Mouse (Mus musculus): ENCODE measurements at regions not wholly inside any gene's neighbourhood (a gene's known extent, or its start where the extent isn't known, plus 50 kb on each side); places are given as distances from the start of the nearest gene placed in this dataset.

GRCm38 (mm10) chr2:148510008-148510681 lies 66.8 kb upstream of the Cd93 start:
- no peak for ATAC-seq (replicated peaks; ENCODE audit: poor library complexity)

DNA sequence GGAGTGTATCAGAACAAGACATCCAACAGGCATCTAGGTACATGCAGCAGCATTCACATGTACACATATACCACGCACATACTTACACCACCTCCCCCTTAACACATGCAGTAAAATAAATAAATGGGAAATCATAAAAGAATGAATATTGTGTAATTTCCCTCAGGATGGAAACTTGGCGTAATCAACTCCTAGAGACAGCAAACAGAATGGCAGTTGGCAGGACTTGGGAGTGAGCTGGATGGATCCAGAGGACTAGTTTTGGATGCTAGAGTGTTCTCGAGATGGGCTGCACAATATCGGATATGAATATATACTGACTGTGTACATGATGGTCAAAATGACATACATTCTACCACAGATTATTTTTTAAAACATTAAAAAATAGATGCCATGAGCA lies 66.0 kb upstream of the Cd93 start:
- no peak for ATAC-seq (replicated peaks; ENCODE audit: poor library complexity)

DNA sequence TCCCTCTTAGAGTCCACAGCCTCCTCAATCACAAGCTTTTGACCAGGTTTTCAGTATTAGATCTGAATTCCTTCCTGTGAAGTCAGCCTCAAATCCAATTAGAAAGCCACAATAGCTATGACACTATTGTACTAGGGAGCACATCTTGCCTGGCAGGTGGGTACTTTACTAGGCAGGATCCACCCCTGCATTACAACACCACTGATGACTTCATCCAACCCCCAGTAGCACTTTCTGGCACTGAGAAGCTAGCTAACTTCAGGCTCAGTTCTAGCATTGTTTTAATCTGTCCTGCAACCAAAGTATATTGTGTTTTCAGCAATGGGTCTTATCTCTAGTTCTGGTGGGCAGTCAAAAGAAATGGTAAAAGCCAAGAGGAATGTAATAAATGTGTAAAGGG lies 64.2 kb upstream of the Cd93 start:
- 0 out of 2 replicates have a peak, but pooled peaks have one; percentile 39 for ATAC-seq (replicated peaks; ENCODE audit: poor library complexity)

- ATAC-seq (replicated peaks; ENCODE audit: poor library complexity): no peak
These were observed 63.6 kb upstream of the Cd93 start for GRCm38 (mm10) chr2:148506966-148507365.

GRCm38 (mm10) chr2:148505651-148506050 lies 62.3 kb upstream of the Cd93 start:
- ATAC-seq (replicated peaks; ENCODE audit: poor library complexity): 0 out of 2 replicates have a peak, but pooled peaks have one; percentile 27

- no peak for ATAC-seq (replicated peaks; ENCODE audit: poor library complexity)
These were observed 59.9 kb upstream of the Cd93 start for GRCm38 (mm10) chr2:148503143-148503854.

DNA sequence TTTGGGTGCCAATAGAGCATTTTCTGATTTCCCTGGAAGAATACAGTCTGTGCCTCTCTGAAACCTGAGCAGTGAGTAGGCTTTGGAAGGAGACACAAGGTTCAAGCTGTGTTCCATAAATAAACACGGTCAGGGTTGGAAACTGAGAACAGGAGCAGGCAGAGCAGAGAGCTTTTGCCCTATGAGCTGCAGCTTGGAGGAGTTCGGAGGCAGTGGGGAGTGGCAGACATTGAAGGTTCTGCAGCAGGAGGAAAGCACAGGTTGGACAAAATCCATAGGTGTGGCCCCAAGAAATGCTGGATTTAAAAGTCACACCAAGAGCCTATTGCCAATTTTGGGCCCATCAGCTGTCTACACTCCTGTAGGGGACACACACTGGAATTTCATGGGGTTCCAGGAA lies 59.0 kb upstream of the Cd93 start:
- no peak for ATAC-seq (replicated peaks; ENCODE audit: poor library complexity)

GRCm38 (mm10) chr2:148500235-148500936 lies 57.0 kb upstream of the Cd93 start:
- ATAC-seq (replicated peaks; ENCODE audit: poor library complexity): peak; percentile 66

DNA sequence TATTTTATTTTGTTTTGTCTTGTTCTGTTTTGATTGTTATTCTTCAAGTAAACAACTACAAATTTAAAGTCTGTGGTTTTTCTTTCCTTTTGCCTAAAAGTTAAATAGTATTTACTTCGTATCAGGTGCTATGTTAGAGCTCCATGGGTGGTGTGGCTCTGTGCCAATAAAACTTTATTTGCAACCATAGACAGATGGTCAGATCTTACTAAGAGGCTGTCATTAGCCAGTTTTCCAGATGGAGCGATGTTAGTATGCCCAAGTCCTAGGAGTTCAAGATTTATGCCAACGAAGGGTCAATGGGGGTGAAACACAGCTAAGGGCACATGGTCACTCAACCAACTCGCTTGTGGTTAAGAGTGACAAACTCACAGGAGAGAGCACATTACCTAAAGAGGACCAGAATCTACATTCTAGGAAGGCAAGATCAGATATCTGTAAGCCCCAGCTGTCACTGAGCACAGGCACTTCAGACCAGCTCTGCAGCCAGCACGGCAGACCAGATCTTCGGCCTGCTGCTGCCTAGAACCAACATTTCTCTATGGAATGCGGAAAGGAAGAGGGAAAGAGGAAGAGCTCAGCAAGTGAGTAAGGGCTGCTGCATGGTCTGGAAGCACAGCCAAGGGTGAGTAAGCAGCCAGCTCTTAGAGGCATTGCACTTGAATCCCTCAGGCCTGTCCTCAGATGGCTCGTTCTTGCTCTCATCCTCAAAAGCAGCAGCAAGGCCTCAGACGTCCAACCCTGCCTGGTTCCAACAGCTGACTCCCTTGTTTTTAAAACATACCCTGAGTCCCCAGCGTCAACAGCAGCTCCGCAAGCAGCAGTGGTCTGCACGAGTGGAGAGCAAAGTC lies 54.3 kb upstream of the Cd93 start:
- ATAC-seq (replicated peaks; ENCODE audit: poor library complexity): peak; percentile 10; the same call in 1 of the 2 replicates

DNA sequence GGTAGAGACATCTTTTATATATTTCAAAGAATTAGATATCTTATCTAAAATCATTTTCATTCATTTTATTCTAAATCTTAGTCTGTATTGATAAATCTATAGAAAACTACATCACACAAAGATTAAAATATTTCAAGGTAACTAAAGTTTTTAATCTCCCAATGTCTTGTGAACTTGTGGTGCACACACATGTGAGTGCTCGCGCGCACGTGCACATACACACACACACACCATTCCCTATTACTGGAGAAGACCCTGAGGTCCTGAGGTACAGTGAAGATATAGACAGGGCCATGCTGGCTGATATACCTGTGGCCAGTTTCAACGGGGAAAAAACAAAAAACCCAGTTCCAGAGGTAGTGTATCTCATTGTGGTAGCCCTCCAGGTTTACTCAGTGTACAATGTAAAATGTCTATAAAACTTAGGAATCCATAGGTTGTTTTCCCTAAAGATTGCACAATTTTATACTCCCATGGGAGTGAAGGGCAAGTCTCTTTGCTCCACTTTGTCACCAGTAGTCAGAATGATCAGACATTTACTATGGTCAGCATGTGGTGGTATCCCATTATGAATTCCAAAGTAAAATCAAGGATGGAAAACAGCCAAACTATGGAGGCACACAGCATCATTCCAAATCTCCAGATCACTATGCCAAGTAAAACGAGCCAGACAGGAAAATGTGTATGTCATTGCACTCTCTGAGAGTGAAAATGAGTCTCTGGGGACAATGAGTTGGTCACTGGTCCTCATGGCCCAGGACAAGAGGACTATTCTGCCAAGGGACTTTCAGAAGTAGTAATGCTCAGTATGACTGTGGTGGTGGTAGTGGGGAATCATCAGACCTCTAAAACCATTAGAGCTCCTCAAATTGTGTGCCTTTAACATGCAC lies 53.0 kb upstream of the Cd93 start:
- no peak for ATAC-seq (replicated peaks; ENCODE audit: poor library complexity)

GRCm38 (mm10) chr2:148495485-148495884 lies 52.1 kb upstream of the Cd93 start:
- ATAC-seq (replicated peaks; ENCODE audit: poor library complexity): no peak

- ATAC-seq (replicated peaks; ENCODE audit: poor library complexity): no peak
These were observed 49.9 kb upstream of the Cd93 start for GRCm38 (mm10) chr2:148493281-148493680.

Data from megakaryocyte progenitor cell, adult 5-6 weeks (primary cell).